Mouse (Mus musculus): ENCODE measurements around the gene Olfr70.

Olfr70 gene

DNA sequence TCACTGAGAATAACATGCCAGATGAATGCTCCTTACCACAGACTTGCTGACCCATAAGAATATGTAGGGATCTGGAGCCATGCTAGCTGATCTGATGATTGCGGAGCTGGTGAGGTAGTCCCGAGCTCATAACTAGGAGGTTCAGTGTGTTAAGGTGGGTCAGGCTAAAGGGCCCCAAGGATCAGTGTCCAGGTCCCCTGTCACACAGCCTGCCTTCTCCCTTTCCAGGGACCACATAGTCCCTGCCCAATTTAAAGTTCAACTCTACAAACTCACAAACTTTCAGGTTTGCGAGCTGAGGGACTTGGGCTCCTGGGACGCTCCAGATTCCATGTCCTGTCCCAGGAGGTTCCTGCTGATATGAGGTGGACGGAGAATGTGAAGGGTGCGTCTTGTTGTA lies at the start of gene Olfr70:
Gene Olfr70 (minus strand): TSS at position 101 of the 400 bp plus-strand sequence.
- no peak for DNase-seq

- DNase-seq, result peak; percentile 43
These were observed 44.6 kb upstream of the Olfr70 start for GRCm38 (mm10) chr4:43745187-43745586.

- DNase-seq, result peak; percentile 21
These were observed 42.5 kb upstream of the Olfr70 start for GRCm38 (mm10) chr4:43743099-43743498.

- DNase-seq, result no peak
These were observed 42.0 kb upstream of the Olfr70 start for GRCm38 (mm10) chr4:43742637-43743036.

DNA sequence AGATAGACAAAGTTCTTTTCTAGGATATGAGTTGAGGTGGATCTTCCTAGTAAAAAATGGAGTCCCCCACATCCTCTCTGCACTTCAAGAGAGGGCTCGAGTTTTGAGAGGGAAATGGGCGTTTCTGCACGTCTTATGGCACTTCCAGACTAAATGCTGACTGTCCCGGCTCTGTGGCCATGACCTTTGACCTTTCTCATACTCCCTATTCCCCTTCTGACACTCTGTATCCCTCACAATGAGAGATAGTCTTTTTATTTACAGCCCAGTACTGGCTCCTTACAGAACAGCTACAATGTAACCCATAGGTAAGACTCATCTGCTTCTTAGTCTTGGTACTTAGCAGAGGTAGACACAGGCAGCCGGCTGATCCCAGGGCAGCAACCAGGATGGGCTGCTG lies 40.9 kb upstream of the Olfr70 start:
- DNase-seq, result no peak

GRCm38 (mm10) chr4:43738989-43739674 lies 38.5 kb upstream of the Olfr70 start:
- no peak for DNase-seq

DNA sequence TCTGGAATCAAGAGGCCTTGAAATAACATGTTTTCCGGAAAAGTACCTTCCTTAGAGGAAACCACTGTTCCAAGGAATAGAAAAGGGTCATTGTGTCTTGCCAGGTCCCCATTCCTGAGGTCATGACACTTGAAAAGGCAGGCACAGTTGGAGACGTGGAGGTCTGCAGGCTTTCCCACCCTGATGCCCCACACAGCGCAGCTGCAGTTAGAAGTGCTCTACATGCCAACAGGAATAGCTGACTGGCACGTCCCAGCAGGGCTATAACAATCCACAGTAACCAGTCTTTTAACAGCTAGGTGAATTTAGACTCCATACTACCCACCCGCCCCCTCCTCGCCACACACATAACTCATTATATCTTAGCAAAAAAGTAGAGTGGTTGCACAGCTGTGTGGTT lies 36.5 kb upstream of the Olfr70 start:
- DNase-seq, result no peak

- no peak for DNase-seq
These were observed 32.6 kb upstream of the Olfr70 start for GRCm38 (mm10) chr4:43733186-43733585.

DNA sequence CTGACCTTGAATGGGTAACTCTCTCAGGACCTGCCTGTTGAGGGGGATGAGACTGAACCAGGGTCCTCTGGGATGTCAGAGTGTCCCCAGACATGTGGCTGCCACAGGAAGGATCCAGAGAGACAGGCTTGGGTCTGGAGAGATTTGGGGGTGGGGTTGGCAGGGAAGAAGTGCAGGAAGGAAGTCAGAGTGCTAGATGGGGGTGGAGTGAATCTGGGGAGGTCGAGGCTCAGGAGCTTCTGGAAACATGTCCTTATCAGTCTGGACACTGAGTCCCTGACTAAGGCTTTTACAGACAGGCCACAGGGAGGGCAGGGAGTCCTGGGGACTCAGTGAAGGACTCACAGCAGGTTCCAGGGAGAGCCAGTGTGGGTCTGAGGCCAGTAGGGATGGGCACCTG lies 31.6 kb upstream of the Olfr70 start:
- DNase-seq, result no peak

DNA sequence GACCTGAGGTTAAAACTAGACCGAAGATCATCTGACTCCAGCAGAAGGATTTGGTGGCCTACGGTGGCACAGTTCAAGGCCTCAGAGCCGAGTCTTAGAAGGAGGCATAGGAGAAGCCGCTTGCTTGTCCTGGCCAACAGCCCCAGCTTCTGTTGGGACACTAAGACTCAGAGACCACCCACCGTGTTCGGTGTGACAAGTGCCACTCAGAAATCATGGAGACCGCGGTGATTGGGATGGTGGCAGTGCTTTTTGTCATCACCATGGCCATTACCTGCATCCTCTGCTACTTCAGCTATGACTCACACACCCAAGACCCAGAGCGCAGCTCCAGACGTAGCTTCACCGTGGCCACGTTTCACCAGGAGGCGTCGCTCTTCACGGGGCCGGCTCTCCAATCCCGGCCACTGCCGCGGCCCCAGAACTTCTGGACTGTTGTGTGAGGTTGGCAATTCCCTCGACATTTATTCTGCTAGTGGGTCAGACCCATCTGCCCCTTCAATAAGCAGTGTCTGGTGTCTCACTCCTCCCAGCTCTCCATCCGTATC lies 30.2 kb upstream of the Olfr70 start:
- DNase-seq, result no peak

DNA sequence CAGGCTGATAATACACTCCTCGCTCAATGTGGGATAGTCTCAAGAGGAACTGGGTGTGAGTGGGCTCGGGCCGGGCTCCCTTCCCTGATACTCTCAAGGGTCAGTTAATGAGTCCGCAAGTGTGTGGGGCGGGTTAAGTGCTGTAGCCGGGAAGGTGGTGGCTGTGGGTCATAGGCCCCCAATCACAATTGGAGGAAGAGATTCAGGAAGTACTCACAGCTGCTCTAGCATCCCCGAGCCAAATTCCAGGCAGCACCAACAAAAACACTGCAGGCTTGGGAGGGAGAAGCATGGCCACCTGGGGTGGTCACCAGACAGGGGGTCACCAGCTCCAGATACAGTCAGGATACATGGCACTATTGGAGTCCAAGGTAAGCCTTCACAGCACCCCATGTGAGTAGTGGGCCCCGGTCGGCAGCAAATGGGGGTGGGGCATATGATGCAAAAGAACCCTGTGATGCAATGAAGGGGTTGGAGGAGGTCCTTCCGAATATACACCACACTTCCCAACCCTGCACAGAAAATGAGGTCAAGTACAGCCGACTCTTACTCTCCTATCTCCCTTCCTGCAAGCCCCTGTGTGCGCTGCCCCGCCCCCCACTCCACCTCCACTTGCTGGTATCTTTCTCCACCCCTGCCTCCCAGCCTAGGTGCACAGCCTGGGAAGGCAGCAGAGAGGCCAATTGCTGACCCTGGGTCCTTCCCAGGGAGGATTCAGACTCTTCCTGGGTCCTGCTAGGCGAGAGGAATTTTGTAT lies 29.4 kb upstream of the Olfr70 start, which contains the start of gene Spaar:
Gene Spaar (plus strand): TSS at position 241 of the 757 bp plus-strand sequence.
- DNase-seq, result peak; percentile 75

DNA sequence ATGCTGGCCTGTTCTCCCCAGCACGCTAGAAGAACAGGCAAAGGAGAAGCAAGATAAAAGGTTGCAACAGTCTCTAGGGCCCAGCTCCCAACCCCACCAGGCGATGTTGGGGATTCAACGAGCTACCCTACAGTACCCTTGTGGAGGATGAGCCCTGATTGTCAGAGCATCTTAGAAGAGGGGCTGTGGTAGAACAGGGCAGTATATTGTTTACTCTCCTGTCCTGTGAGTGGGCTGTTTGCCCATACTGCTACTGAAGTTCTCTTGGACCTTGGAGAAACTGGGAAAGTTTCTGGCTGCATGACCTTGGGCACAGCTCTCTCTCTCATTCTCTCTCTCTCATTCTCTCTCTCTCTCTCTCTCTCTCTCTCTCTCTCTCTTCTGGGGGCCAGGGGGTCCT lies 28.5 kb upstream of the Olfr70 start:
- DNase-seq, result no peak

DNA sequence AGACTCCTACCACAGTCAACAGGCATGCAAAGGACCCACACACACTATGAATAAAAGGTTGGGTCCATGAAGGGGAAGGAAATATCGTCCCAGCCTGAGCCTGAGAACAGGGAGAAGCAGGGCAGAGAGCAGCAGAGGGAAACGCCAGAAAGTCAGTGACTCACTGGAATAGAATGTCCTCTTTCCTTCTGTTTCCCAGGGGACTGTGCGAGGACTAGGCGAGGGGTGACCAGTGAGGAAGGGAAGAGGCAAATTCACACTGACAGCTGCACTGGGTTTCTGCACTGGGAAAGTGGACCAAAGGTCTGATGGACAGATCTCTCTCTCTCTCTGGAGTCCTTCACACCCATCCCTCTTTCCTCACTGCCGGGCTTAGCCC lies 28.0 kb upstream of the Olfr70 start:
- peak; percentile 82 for DNase-seq

DNA sequence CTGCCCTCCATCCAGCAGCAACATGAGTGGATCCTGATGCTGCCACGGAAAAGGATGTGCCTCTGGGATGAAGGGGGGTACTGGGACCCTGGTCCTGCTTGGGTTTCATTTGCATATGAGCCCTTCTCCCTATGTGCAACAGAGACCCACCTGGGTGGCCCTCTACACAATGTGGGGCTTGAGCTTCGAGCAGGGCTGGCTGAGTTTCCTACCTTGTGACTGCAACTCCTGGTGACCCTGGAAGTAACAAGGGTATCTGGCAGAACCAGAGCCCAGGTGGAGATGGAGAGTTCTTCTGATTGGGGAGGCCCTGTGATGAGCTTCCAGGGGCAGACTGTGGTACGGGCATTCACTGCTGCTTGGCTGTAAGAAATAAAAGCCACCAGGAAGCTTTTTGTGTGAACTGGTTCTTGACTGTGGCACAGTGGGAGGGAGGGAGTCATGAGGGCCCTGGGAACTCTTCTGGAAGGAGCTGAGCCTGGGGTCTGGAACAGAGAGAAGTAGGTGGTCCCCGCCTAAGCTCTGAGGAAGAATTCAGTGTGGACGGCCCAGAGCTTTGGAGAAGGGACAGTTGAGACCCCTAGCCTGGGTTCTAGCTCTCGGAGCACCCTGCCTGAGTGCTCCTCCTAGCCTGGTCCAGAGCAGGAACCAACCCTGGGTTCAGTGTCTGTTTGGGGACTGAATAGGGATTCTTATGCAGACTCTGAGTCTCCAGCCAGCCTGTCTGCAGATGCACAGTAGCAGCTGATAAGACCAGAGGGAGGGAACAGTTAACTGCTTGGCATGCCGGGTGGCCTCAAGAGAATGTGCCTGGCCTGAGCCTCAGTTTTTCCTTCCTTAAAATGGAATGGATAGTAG lies 27.3 kb upstream of the Olfr70 start:
- DNase-seq, result no peak

DNA sequence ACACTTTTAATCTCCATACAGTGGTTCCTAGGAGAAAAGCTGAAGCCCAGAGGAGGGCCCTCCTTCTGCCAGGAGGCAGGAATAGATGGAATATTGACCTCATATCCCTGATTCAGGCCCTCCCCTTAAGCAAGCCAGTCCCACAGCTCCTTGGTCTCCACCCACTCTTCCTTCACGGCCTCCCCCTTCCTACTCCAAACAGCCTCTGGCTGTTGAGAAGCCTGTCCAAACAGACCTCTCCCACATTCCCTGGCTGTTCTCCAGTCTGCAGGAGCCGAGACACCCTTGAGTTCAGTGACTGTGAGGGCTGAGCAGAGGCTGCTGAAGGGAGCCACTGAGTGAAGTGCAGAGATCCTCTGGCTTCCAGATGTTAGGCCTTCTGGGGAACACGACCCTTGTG lies 26.4 kb upstream of the Olfr70 start, which contains the start of gene Hrct1:
Gene Hrct1 (plus strand): TSS at position 194 of the 400 bp plus-strand sequence.
- DNase-seq, result peak; percentile 88

- no peak for DNase-seq
These were observed 25.8 kb upstream of the Olfr70 start for GRCm38 (mm10) chr4:43726228-43726993.

GRCm38 (mm10) chr4:43724764-43725163 lies 24.2 kb upstream of the Olfr70 start:
- DNase-seq, result peak; percentile 65

- no peak for DNase-seq
These were observed 21.6 kb upstream of the Olfr70 start for GRCm38 (mm10) chr4:43722191-43722590.

DNA sequence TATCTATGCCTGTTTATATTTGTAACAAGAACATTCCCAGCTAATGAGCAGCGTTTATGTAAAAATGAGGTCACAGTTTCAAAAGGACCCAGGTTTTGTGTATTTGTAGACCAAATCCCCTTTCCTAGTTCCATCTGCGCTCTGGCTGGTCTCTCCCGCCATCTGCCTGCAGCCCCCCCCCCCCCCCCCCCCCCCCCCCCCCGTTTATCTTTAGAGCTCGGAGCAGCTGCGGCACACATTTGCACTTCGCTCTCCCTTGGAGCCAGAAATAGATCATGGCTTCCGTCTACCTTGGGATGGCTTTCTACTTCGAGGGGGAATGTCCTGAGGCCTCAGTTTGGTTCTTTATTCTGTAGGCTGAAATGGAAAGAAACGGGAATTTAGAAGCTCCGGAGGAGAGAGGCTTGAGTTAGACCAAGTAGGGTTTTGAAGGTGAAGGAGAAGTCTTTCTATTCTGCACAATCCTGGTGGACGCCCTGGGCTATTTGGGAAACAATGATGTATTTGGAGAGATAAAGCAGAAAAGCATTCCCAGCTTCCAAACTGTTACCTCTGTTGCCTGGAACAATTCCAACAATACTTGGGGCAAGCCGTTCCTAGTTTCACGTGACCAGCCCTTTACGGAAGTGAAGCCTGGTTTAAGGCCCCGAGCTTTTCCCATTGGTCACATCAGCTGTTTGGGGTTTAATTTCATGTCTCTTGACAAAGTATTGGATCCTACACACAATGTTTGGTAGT lies 20.1 kb upstream of the Olfr70 start:
- no peak for DNase-seq

GRCm38 (mm10) chr4:43713652-43714219 lies 13.1 kb upstream of the Olfr70 start:
- DNase-seq, result no peak

DNA sequence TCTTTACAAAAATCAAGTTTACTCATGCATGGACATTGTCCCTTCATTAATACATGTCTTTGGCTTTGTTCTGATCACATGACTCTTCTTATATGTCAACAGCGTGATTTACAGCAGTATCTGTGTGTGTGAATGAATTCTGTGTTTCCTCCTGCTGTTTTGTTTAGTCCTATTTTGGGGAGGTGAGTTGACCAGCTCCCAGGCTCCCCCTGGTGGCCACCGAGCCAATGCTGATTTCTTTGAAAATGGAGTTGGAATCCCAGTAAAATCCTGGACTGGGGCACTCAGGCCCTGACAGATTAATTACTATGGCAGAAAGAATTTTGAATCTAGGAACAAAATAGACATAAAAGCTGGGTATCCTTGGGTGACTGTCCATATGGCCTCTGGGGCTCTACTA lies 11.2 kb upstream of the Olfr70 start:
- peak; percentile 85 for DNase-seq
